Mouse (Mus musculus) urinary bladder, postnatal 14 days (tissue): ENCODE measurements around the gene Fam78a.

Source experiments
- DNase-seq: peaks from one replicate; pipeline ENCODE4 v3.0.0; 2021; ENCODE audit warnings: low spot score

Gene Fam78a

GRCm38 (mm10) chr2:32066005-32066404 lies 18.7 kb downstream of the Fam78a start:
- DNase-seq = no peak

GRCm38 (mm10) chr2:32065371-32065791 lies 19.3 kb downstream of the Fam78a start:
- DNase-seq = no peak

- DNase-seq = no peak
Measured at GRCm38 (mm10) chr2:32064913-32065312, 19.7 kb downstream of the Fam78a start.

GRCm38 (mm10) chr2:32063451-32064151 lies 21.1 kb downstream of the Fam78a start:
- DNase-seq = no peak

GRCm38 (mm10) chr2:32062626-32063410 lies 21.8 kb downstream of the Fam78a start:
- DNase-seq = no peak

GRCm38 (mm10) chr2:32061722-32062505 lies 22.7 kb downstream of the Fam78a start:
- DNase-seq = no peak

GRCm38 (mm10) chr2:32061189-32061588 lies 23.5 kb downstream of the Fam78a start:
- DNase-seq = no peak

- DNase-seq = no peak
Measured at GRCm38 (mm10) chr2:32060228-32060805, 24.3 kb downstream of the Fam78a start.

GRCm38 (mm10) chr2:32059613-32060012 lies 25.0 kb downstream of the Fam78a start:
- no peak for DNase-seq

- no peak for DNase-seq
Measured at GRCm38 (mm10) chr2:32058716-32059115, 25.9 kb downstream of the Fam78a start.

GRCm38 (mm10) chr2:32058241-32058640 lies 26.4 kb downstream of the Fam78a start:
- no peak for DNase-seq

- no peak for DNase-seq
Measured at GRCm38 (mm10) chr2:32057794-32058193, 26.9 kb downstream of the Fam78a start.

GRCm38 (mm10) chr2:32057360-32057759 lies 27.3 kb downstream of the Fam78a start:
- DNase-seq = no peak

- DNase-seq = no peak
Measured at GRCm38 (mm10) chr2:32056524-32056923, 28.1 kb downstream of the Fam78a start.

GRCm38 (mm10) chr2:32055357-32055965 lies 29.2 kb downstream of the Fam78a start:
- DNase-seq = no peak

- DNase-seq = no peak
Measured at GRCm38 (mm10) chr2:32052418-32052817, 32.2 kb downstream of the Fam78a start.

- DNase-seq = no peak
Measured at GRCm38 (mm10) chr2:32051791-32052190, 32.9 kb downstream of the Fam78a start.

- DNase-seq = no peak
Measured at GRCm38 (mm10) chr2:32047323-32047722, 37.3 kb downstream of the Fam78a start.

- DNase-seq = no peak
Measured at GRCm38 (mm10) chr2:32046009-32046408, 38.6 kb downstream of the Fam78a start.

GRCm38 (mm10) chr2:32045375-32045774 lies 39.3 kb downstream of the Fam78a start:
- DNase-seq = no peak

- no peak for DNase-seq
Measured at GRCm38 (mm10) chr2:32043836-32044235, 40.8 kb downstream of the Fam78a start.

GRCm38 (mm10) chr2:32041087-32041486 lies 43.6 kb downstream of the Fam78a start:
- DNase-seq = no peak
